ENCODE assay signal across 11 mouse cellular contexts in the genomic region with DNA sequence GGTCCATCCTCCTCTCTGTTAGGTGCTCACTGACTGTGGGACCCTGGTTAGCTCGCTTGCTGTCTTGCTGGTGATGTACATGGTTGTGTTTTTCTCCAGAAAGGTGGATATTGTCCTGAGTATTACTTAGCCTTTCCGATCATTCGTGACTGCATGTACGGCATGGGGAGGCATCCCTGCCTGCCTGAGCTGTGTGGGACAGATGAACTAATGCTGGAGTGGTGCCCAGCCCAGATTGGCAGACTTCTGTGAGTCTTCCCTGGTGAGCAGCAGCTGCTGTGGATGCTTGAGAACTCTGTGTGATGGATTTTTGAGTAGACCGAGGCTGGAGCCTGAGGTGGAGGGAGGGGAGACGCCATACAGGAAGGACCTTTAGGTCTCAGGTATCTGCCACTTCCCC. TPM values are rescaled to one million over a fixed set of nuclear protein-coding genes. Genes with fewer than 3 reads are reported as not detected.
DNase-seq lines count a peak whose midpoint lies in the region.
"Had no signal": no experiment of that assay in that cellular context is flagged by ENCODE, and none has a peak within 500 bp of the region (broad histone marks: within the 10 kb centered on the region; RNA-seq: fewer than 3 reads in every experiment).

No protein-coding gene starts in this region.

- peak; percentile 61 for DNase-seq in left cerebral cortex, adult 18-20 months (ENCODE audit: low spot score in 2 of 2)
- no peak for DNase-seq in left cerebral cortex, adult 8-10 months (ENCODE audit: low spot score in 2 of 2)
- peak; percentile 83 for DNase-seq in cerebellum, adult 11 months
- peak; percentile 92 for DNase-seq in cerebellum, adult 9-11 months
- DNase-seq in layer of hippocampus, adult 8-10 months (ENCODE audit: low spot score in 2 of 2) = peak; percentile 75 to 87
- no peak for DNase-seq in natural killer cell, adult 2 months (ENCODE audit: low spot score in 2 of 2)
- no peak for DNase-seq in B cell, adult 2 months
- no peak for DNase-seq in urinary bladder, postnatal 36 days (ENCODE audit: low spot score in 2 of 2)
- DNase-seq: heart, adult 18-20 months; liver; lung, embryonic 14.5 days had no signal

RNA-seq across cellular contexts. Expression of gene Tesc, which starts 17.4 kb away (rescaled TPM):
- total RNA-seq in left cerebral cortex, adult 18-20 months (2021) = 10 to 100 TPM; 88.5 to 90.3 TPM
- total RNA-seq in left cerebral cortex, adult 8-10 months (2022) = 10 to 100 TPM; 84.0 to 92.2 (median 89.0) TPM
- total RNA-seq in layer of hippocampus, adult 8-10 months (2022) = 10 to 100 TPM; 63.1 to 86.1 (median 73.9) TPM

Comparison
In these comparisons a context has a peak if more than half of its experiments do, and no peak if none do; other contexts are left out.
1. DNase-seq: peak in left cerebral cortex, adult 18-20 months (2 of 2), cerebellum, adult 11 months (single experiment), cerebellum, adult 9-11 months (single experiment) and layer of hippocampus, adult 8-10 months (2 of 2); none in left cerebral cortex, adult 8-10 months (0 of 2), natural killer cell, adult 2 months (0 of 2), B cell, adult 2 months (0 of 2) and urinary bladder, postnatal 36 days (0 of 2).